Mouse (Mus musculus) myocyte (in vitro differentiated cells): Measurements from ENCODE around the gene Ctsd.

Experiments
- CEBPB ChIP-seq: IDR thresholded peaks from 2 replicates; pipeline ENCODE4 v1.6.1; 2011; ENCODE audit warnings: mild to moderate bottlenecking, moderate library complexity; ENCODE audit not compliant: poor library complexity, insufficient read depth, severe bottlenecking
- E2F4 ChIP-seq: IDR thresholded peaks from one replicate; pipeline ENCODE4 v1.6.1; 2011; ENCODE audit warnings: mild to moderate bottlenecking, control low read depth, moderate library complexity; ENCODE audit not compliant: insufficient read depth
- MAX ChIP-seq: IDR thresholded peaks from one replicate; pipeline ENCODE4 v1.6.1; 2011; ENCODE audit warnings: low read depth, mild to moderate bottlenecking, control low read depth
- MYOG ChIP-seq, 3 experiments: IDR thresholded peaks; one replicate each; pipeline ENCODE4 v1.6.1; 2011; ENCODE audit warnings: control low read depth in 2 of 3, low read depth in 2 of 3, mild to moderate bottlenecking in 2 of 3; ENCODE audit not compliant: insufficient read length in 2 of 3, control insufficient read depth in 1 of 3, insufficient read depth in 1 of 3
- POLR2A ChIP-seq: IDR thresholded peaks from one replicate; pipeline ENCODE4 v1.6.1; 2011; ENCODE audit warnings: low read depth, mild to moderate bottlenecking, control low read depth, moderate library complexity; ENCODE audit not compliant: insufficient read length
- POLR2AphosphoS2 ChIP-seq: IDR thresholded peaks from one replicate; pipeline ENCODE4 v1.6.1; 2011; ENCODE audit warnings: low read depth, control low read depth; ENCODE audit not compliant: insufficient read length
- REST ChIP-seq: IDR thresholded peaks from one replicate; pipeline ENCODE4 v1.6.1; 2011; ENCODE audit warnings: mild to moderate bottlenecking, control low read depth, moderate library complexity; ENCODE audit not compliant: insufficient read depth, insufficient read length
- TCF3 ChIP-seq: IDR thresholded peaks from one replicate; pipeline ENCODE4 v1.6.1; 2011; ENCODE audit warnings: low read depth, control low read depth; ENCODE audit not compliant: insufficient read length
- USF1 ChIP-seq: IDR thresholded peaks from one replicate; pipeline ENCODE4 v1.6.1; 2011; ENCODE audit warnings: low read depth, mild to moderate bottlenecking, control low read depth, moderate library complexity

GRCm38 (mm10) chr7:142431106-142431505, 43.3 kb upstream of the Ctsd start:
- TF ChIP-seq POLR2A (no peak), USF1 (no peak), CEBPB (no peak), TCF3 (no peak), MYOG (IDR thresholded peaks at IDR 0.05; ENCODE audit: control insufficient read depth in 1 of 3, insufficient read depth in 1 of 3, insufficient read length in 2 of 3, low read depth in 2 of 3) (no peak), POLR2AphosphoS2 (no peak), E2F4 (no peak), MAX (no peak), REST (no peak)
